Mouse (Mus musculus) limb, embryonic 15.5 days (tissue): ENCODE results near the gene Klhl2. TPM values are rescaled to one million over a fixed set of nuclear protein-coding genes. Genes with fewer than 3 reads are reported as not detected.

Experiments used
- ATAC-seq: fragments of 200-750 bp; cut with Nextera tagmentation; 2 replicates; pipeline ENCODE4 v1.8.0; 2017; ENCODE audit warnings: low read depth, moderate TSS enrichment; ENCODE audit not compliant: insufficient number of reproducible peaks, low FRiP score, low TSS enrichment
- H3K27ac ChIP-seq: fragments of 300-500 bp; sonication (generic); 2 replicates; pipeline ENCODE4 v1.5.1; 2015; ENCODE audit warnings: moderate library complexity, mild to moderate bottlenecking, inconsistent platforms
- H3K27me3 ChIP-seq: fragments of 300-500 bp; sonication (generic); 2 replicates; pipeline ENCODE4 v1.6.1; 2015; ENCODE audit warnings: inconsistent platforms
- H3K36me3 ChIP-seq: fragments of 300-500 bp; sonication (generic); 2 replicates; pipeline ENCODE4 v1.6.1; 2015; ENCODE audit warnings: inconsistent platforms
- H3K4me1 ChIP-seq: fragments of 300-500 bp; sonication (generic); 2 replicates; pipeline ENCODE4 v1.6.1; 2015; ENCODE audit warnings: inconsistent platforms
- H3K4me2 ChIP-seq: fragments of 300-500 bp; sonication (generic); 2 replicates; pipeline ENCODE4 v1.6.1; 2015; ENCODE audit warnings: mild to moderate bottlenecking, inconsistent platforms
- H3K4me3 ChIP-seq: fragments of 300-500 bp; sonication (generic); 2 replicates; pipeline ENCODE4 v1.5.1; 2015; ENCODE audit warnings: mild to moderate bottlenecking, inconsistent platforms
- H3K9ac ChIP-seq: fragments of 300-500 bp; sonication (generic); 2 replicates; pipeline ENCODE4 v1.6.1; 2015; ENCODE audit warnings: inconsistent platforms
- H3K9me3 ChIP-seq: fragments of 300-500 bp; sonication (generic); 2 replicates; pipeline ENCODE4 v1.6.1; 2016; ENCODE audit warnings: inconsistent platforms
- WGBS: fragments of 180-500 bp; shearing (Covaris S2); methylation state at CpG from one replicate; pipeline ENCODE4 v1.1.7; 2015; 5-methylcytosine and 5-hydroxymethylcytosine counted together
- polyA plus RNA-seq: library from polyadenylated mRNA; unstranded; fragments of >200 nt; fragmentation: Nextera tagmentation; extraction: Ambion mirVana; gene quantifications from 2 replicates; pipeline ENCODE4 v1.2.1, GENCODE M21; 2015

The Klhl2 gene
- polyA plus RNA-seq, 1 experiment from 2014 or later = 7.9 TPM

DNA sequence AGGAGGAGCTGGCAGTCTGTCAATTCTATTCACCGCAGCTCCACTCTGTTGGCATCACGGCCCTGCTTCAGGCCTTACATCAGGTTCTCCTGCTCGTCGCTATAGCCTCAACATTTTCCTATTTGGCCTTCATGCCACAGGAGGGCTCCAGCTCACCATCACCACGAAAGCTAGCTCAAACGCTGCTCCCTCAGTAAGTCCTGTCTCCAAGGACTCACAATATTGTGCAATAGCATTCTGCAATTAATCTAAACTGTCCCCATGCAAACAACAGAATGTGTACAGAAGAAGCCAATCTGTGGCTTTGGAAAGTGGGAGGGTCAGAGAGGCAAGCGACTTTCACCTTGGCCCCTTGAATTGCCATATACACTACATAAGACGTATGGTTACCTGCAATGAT lies 88.4 kb downstream of the Klhl2 start:
- Histone ChIP-seq H3K9ac (no peak overlapping the region), H3K4me1 (0 out of 2 replicates have a peak, but pooled peaks cover 3% of the 10 kb centered on the region), H3K4me3 (no peak overlapping the region), H3K9me3 (no peaks in the 10 kb centered on the region), H3K36me3 (peaks cover 7% of the 10 kb centered on the region; the same call in 1 of the 2 replicates), H3K27ac (no peak overlapping the region), H3K4me2 (no peak overlapping the region), H3K27me3 (no peaks in the 10 kb centered on the region)
- WGBS = 79% methylated on average over 8 of the region's 8 CpGs
- no peak for ATAC-seq

- Histone ChIP-seq H3K4me1 (no peaks in the 10 kb centered on the region), H3K4me3 (no peak overlapping the region), H3K36me3 (peaks cover 15% of the 10 kb centered on the region; the same call in 1 of the 2 replicates), H3K27me3 (no peaks in the 10 kb centered on the region), H3K9me3 (no peaks in the 10 kb centered on the region), H3K9ac (no peak overlapping the region), H3K4me2 (no peak overlapping the region), H3K27ac (no peak overlapping the region)
- WGBS = 95% methylated on average over 15 of the region's 15 CpGs
- no peak for ATAC-seq
Measured at GRCm38 (mm10) chr8:64757956-64758355, 91.9 kb downstream of the Klhl2 start.

GRCm38 (mm10) chr8:64746215-64747058 lies 103.4 kb downstream of the Klhl2 start:
- 86% methylated on average over 10 of the region's 10 CpGs for WGBS
- no peaks in the 10 kb centered on the region for H3K4me1 ChIP-seq
- ATAC-seq = no peak
- H3K9ac ChIP-seq = no peak overlapping the region
- no peak overlapping the region for H3K27ac ChIP-seq
- H3K27me3 ChIP-seq = no peaks in the 10 kb centered on the region
- H3K4me3 ChIP-seq = no peak overlapping the region
- H3K9me3 ChIP-seq = no peaks in the 10 kb centered on the region
- peaks cover 18% of the 10 kb centered on the region; the same call in 1 of the 2 replicates for H3K36me3 ChIP-seq
- no peak overlapping the region for H3K4me2 ChIP-seq

DNA sequence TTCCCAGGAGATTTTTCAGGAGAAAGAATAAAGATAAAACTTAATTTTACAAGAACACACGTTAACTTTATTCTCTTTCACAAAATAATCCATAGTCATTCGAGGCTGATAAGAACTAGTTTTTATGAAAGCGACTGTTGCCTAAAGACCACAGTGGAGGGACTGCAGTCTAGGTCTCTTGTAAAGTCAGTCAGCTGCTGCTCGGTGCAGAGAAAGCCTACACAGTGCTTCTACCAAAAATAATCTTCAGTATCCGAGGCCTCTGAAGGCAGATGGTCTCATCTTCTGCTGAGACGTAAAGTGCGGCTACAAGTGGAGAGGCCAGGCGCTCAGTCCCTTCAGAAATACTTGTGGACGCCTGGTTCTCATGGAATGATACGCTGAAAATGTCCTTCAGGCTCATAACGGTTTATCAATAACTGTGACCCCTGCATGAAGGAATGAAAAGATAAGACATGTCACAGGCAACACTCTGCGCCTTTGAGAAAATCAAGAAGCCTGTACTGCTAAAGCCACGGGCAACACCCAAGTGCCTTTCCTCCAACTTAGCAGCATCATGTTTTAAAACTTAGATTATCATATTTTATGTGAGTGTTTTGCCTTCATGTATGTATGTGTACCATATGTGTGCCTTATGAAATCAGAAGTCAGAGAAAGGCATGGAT lies 109.1 kb downstream of the Klhl2 start:
- H3K27ac ChIP-seq = no peak overlapping the region
- no peak overlapping the region for H3K4me3 ChIP-seq
- no peak for ATAC-seq
- H3K9ac ChIP-seq = no peak overlapping the region
- H3K27me3 ChIP-seq = no peaks in the 10 kb centered on the region
- H3K36me3 ChIP-seq = no peaks in the 10 kb centered on the region
- no peak overlapping the region for H3K4me2 ChIP-seq
- WGBS = 90% methylated on average over 13 of the region's 13 CpGs
- H3K9me3 ChIP-seq = no peaks in the 10 kb centered on the region
- no peaks in the 10 kb centered on the region for H3K4me1 ChIP-seq

- H3K36me3 ChIP-seq = no peaks in the 10 kb centered on the region
- ATAC-seq = no peak
- 66% methylated on average over 1 of the region's 1 CpGs for WGBS
- H3K9ac ChIP-seq = no peak overlapping the region
- no peaks in the 10 kb centered on the region for H3K27me3 ChIP-seq
- H3K4me3 ChIP-seq = no peak overlapping the region
- H3K9me3 ChIP-seq = no peaks in the 10 kb centered on the region
- no peak overlapping the region for H3K27ac ChIP-seq
- no peak overlapping the region for H3K4me2 ChIP-seq
- no peaks in the 10 kb centered on the region for H3K4me1 ChIP-seq
Measured at GRCm38 (mm10) chr8:64738916-64739315, 110.9 kb downstream of the Klhl2 start.

DNA sequence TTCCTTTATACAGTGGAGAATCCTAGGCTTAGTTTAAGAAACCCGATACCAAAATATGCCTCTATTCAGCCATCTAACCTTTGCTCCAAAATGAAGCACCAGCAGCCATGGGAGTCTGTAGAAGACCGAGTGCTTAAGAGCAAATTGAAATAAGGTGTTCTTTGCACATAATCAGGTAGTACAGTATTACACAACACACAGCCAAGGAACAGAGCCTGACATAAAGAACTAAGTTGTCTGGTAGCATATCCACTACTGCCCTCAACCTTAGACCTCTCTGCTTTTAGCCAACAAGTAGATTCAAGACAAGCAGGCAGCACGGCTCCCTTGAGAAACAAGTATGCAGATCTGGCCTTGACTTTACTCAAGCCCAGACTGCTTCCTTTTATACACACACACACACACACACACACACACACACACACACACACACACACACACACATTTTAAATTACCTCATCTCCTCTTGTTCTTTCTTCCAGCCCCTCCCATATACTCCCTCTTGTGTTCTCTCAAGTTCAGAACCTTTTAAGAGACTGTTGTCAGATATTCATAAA lies 113.0 kb downstream of the Klhl2 start:
- H3K36me3 ChIP-seq = no peaks in the 10 kb centered on the region
- H3K27ac ChIP-seq = no peak overlapping the region
- peaks cover 6% of the 10 kb centered on the region for H3K4me1 ChIP-seq
- 78% methylated on average over 3 of the region's 3 CpGs for WGBS
- no peak overlapping the region for H3K4me3 ChIP-seq
- ATAC-seq = no peak
- H3K4me2 ChIP-seq = no peak overlapping the region
- no peak overlapping the region for H3K9ac ChIP-seq
- no peaks in the 10 kb centered on the region for H3K27me3 ChIP-seq
- no peaks in the 10 kb centered on the region for H3K9me3 ChIP-seq

GRCm38 (mm10) chr8:64735161-64735560 lies 114.7 kb downstream of the Klhl2 start:
- no peak overlapping the region for H3K4me2 ChIP-seq
- peaks cover 7% of the 10 kb centered on the region; the same call in 1 of the 2 replicates for H3K36me3 ChIP-seq
- WGBS = 85% methylated on average over 8 of the region's 8 CpGs
- H3K4me3 ChIP-seq = no peak overlapping the region
- no peaks in the 10 kb centered on the region for H3K9me3 ChIP-seq
- no peak overlapping the region for H3K9ac ChIP-seq
- H3K4me1 ChIP-seq = peaks cover 7% of the 10 kb centered on the region
- H3K27me3 ChIP-seq = no peaks in the 10 kb centered on the region
- no peak for ATAC-seq
- H3K27ac ChIP-seq = no peak overlapping the region

GRCm38 (mm10) chr8:64733271-64733943 lies 116.4 kb downstream of the Klhl2 start, which contains the start of gene Msmo1:
TSS of gene Msmo1 (minus strand) at chr8:64733792.
- H3K27ac ChIP-seq = peak within 1 kb of the TSS; percentile 61
- H3K4me3 ChIP-seq = peak within 1 kb of the TSS; percentile 86
- H3K36me3 ChIP-seq = peaks cover 9% of the 10 kb centered on the region; the same call in 1 of the 2 replicates
- no peaks in the 10 kb centered on the region for H3K27me3 ChIP-seq
- peaks cover 7% of the 10 kb centered on the region for H3K4me1 ChIP-seq
- peak within 1 kb of the TSS; percentile 74 for H3K4me2 ChIP-seq
- no peaks in the 10 kb centered on the region for H3K9me3 ChIP-seq
- WGBS = under 1% methylated on average over 60 of the region's 60 CpGs
- peak; percentile 100 for ATAC-seq
- peak within 1 kb of the TSS; percentile 60 for H3K9ac ChIP-seq

DNA sequence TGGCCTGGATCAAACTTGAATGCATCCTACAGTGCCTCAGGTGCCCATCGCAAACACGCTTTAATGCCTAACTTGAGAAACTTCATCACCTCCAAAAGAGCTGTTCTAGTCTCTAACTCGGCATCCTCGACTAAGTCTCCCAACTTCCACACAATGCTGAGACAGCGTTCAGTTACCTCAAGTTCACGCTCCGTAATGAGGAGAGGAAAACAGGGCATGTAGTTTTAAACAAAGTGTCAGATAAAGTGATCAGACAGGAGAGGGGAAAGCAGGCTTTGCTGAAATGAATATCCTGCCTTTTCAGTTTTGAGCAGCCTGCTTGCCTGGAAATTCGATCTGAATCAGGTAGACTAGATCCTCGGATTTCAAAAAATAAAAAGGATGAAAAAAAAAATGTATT lies 117.2 kb downstream of the Klhl2 start:
- H3K9me3 ChIP-seq = no peaks in the 10 kb centered on the region
- H3K27ac ChIP-seq = 0 out of 2 replicates have a peak overlapping the region, but pooled peaks have one; percentile 61
- WGBS = 6% methylated on average over 9 of the region's 9 CpGs
- H3K9ac ChIP-seq = peak overlapping the region; percentile 60
- H3K4me2 ChIP-seq = peak overlapping the region; percentile 74
- peaks cover 7% of the 10 kb centered on the region for H3K4me1 ChIP-seq
- ATAC-seq = no peak
- H3K4me3 ChIP-seq = peak overlapping the region; percentile 86
- peaks cover 13% of the 10 kb centered on the region; the same call in 1 of the 2 replicates for H3K36me3 ChIP-seq
- no peaks in the 10 kb centered on the region for H3K27me3 ChIP-seq

DNA sequence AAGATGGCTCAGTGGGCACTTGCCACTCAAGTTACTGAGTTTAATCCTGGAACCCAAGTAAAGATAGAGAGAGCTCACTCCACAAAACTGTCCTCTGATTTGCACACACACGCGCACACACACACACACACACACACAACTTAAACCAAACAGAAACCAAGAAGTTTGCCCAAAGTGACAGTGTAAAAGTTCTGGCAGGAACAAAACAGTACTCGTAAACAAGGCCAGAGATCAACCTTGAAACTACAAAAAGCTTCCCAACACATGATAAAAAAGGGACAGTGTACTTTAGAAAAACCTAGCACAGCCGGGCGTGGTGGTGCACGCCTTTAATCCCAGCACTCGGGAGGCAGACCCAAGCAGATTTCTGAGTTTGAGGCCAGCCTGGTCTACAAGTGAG lies 121.7 kb downstream of the Klhl2 start:
- ATAC-seq = no peak
- no peaks in the 10 kb centered on the region for H3K9me3 ChIP-seq
- H3K36me3 ChIP-seq = peaks cover 37% of the 10 kb centered on the region
- 86% methylated on average over 7 of the region's 7 CpGs for WGBS
- H3K4me2 ChIP-seq = no peak overlapping the region
- H3K27me3 ChIP-seq = no peaks in the 10 kb centered on the region
- no peak overlapping the region for H3K27ac ChIP-seq
- no peak overlapping the region for H3K4me3 ChIP-seq
- peaks cover 7% of the 10 kb centered on the region for H3K4me1 ChIP-seq
- no peak overlapping the region for H3K9ac ChIP-seq

- Histone ChIP-seq H3K9me3 (no peaks in the 10 kb centered on the region), H3K27ac (no peak overlapping the region), H3K4me1 (no peaks in the 10 kb centered on the region), H3K4me2 (no peak overlapping the region), H3K36me3 (peaks cover 44% of the 10 kb centered on the region), H3K27me3 (no peaks in the 10 kb centered on the region), H3K4me3 (no peak overlapping the region), H3K9ac (no peak overlapping the region)
- 82% methylated on average over 4 of the region's 4 CpGs for WGBS
- ATAC-seq = no peak
Measured at GRCm38 (mm10) chr8:64726190-64726695, 123.6 kb downstream of the Klhl2 start.
